Mouse (Mus musculus) spleen, adult 18-20 months (tissue): ENCODE results near the gene Gpx2.
"Not testable (repeated sequence)": the region's sequence is repeated elsewhere in the genome, so short reads cannot be mapped to it uniquely, and the experiment has no call there.

Experiments
- DNase-seq, 2 experiments: peaks; one replicate each; pipeline ENCODE4 v3.0.0; 2022; ENCODE audit warnings: mixed read lengths in 2 of 2

Gene Gpx2

GRCm38 (mm10) chr12:76803700-76804252 lies 8.4 kb upstream of the Gpx2 start:
- DNase-seq, result peak in 1 of 2 experiments; percentile 30

DNA sequence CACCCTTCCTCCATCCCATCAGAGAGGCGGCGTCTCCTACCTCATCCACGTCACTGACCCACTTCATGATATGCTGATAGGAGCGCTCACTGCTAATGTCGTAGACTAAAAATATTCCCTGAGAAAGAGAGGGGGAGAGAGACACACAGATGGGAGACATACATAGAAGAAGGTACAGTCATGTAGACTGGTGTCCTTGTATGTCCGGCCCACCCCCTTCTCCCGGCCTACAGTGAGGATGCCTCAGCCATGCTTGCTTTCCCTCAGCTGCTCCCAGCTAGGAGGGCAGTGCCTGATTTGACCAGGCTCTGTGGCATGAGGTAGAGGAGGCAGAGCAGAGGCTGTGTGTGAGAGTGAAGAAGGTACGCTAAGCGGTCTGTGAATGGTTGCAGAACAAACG lies 7.7 kb upstream of the Gpx2 start:
- DNase-seq, result no peak

DNA sequence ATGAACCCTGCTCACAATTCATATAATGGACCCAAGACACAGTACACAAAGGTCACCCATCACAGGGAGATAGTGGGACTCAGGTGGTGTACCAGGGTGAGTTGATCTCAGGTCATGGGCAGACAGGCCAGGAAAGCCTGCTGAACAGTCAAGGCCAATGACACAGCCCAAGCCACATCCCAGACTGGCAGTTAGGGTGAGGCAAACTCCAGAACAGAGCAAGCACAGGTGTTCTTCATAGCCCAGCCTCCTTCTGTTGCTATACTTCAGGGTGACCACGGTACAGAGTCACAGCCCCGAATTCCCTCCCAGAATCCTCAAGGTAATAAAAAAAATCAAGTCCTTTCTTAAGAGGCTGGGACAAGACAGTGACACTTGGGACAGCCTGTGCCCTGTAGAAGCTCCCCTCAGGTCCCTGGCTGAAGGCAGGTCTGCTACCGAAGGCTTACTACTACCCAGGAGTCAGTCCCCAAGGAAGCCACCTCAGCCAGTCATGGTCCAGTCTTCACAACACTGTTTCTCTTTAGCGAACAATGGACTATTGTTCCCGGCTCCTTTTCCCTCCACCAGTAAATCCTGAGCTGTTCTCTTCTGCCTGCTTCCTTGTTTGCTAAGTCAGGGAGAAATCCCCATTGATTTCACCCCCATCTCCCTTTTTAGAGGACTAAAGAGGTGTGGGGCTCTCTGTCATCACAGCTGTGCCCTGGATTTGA lies 2.8 kb upstream of the Gpx2 start:
- DNase-seq, result no peak

DNA sequence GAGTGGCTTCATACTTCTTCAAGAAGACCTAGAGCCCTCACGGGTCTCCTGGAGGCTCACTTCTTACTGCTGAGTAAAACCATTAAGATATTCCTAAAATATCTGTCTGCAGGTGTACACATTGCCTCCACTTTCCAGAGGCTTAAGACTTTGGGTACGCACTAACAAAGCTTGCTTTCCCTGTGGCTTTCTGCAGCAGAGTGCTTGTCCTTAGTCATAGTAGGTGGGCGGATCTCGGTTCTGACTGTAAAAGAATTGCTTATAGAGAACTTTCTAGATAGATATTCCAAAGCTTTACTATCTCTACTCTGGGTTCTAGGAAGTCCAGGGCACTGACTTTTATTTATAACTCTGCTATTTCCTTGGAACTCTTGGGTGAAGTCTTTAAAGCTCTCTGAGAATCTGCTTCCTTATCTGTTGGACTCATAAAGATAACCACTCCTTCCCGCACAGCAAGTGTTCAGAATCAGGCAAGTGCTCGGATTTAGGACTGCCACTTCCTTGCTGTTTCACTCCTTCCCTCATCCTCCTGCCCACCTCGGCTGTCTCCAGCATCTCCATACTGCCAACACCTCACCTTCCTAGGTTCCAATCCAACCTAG lies 1.7 kb upstream of the Gpx2 start:
- no peak for DNase-seq

DNA sequence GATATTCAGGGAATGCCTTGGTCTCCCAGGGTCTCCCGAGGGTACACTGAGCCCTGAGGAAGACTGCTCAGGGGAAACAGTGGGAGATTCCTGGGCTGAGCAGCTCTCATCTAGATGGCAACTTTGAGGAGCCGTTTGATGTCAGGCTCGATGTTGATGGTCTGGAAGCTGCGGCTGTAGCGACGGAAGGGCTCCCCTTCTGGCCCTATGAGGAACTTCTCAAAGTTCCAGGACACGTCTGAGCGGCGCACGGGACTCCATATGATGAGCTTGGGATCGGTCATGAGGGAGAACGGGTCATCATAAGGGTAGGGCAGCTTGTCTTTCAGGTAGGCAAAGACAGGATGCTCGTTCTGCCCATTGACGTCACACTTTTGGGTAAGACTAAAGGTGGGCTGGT lies 2.8 kb downstream of the Gpx2 start:
- DNase-seq, result not testable (repeated sequence)

DNA sequence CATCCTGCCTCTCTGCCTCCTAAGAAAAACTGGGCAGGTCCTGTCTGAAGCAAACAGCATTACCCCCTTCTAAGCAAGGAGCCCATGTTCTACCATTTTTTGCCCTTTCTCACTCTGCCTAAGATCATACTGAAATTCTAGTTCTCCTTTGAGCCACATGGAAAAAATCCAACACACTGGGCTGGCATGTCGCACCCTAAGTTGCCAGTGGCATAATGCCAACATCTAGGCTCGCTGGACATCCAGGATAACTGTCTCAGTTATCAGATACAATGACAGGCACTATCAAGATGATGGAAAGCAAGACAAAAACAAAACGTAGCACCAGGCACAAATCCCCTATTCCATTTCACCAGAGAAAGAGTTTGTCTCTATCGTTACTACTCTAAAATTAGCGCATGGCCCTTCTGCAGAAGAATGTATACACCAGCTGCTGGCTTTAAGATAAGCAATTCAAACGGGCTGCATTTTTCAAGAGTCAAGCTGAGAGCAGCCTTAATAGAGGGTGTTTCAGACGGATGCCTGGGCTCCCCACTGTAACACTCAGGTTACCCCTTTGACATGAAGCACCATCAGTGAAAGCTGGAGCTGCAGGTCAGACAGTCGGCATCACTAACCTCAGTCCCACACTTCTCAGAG lies 4.8 kb downstream of the Gpx2 start:
- no peak for DNase-seq

- DNase-seq, result no peak
Observed at GRCm38 (mm10) chr12:76784056-76784619, 11.2 kb downstream of the Gpx2 start.

DNA sequence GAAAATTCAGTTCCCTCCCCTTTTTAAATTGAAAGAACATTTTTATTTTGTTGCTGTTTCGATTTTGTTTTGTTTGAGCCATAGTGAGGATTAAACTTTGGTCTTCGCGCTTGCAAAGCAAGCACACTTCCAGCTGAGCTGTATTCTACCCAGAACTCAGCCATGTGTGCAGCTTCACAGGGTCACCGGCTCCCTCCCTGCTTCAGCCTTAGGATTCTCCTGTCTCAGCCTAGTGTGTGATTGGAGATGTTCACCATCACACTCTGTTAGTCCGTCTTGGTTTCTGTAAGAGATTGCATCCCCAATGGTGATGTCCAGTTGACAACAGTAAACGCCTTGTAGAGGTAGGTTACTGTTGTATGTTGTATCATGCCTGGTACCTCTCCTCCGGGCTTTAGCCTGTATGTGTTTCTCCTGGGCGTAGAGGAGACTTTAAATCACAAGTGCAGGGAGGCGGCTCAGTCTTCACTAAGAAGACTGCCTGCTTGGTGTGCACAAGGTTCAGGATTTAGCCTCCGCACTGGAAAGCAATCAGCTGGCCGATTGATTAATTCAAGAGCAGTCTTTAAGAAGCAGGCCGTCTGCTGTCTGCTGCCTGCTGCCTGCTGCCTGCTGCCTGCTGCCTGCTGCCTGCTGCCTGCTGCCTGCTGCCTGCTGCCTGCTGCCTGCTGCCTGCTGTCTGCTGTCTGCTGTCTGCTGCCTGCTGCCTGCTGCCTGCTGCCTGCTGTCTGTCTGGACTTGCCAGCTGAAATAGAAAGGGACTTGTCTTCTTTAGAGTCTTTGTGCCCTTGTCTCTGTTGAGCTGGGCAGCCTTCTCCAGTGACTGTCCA lies 14.5 kb downstream of the Gpx2 start:
- no peak for DNase-seq

- no peak for DNase-seq
Observed at GRCm38 (mm10) chr12:76779951-76780350, 15.4 kb downstream of the Gpx2 start.

GRCm38 (mm10) chr12:76778305-76779083 lies 16.9 kb downstream of the Gpx2 start:
- DNase-seq, result no peak

GRCm38 (mm10) chr12:76777845-76778244 lies 17.5 kb downstream of the Gpx2 start:
- no peak for DNase-seq

DNA sequence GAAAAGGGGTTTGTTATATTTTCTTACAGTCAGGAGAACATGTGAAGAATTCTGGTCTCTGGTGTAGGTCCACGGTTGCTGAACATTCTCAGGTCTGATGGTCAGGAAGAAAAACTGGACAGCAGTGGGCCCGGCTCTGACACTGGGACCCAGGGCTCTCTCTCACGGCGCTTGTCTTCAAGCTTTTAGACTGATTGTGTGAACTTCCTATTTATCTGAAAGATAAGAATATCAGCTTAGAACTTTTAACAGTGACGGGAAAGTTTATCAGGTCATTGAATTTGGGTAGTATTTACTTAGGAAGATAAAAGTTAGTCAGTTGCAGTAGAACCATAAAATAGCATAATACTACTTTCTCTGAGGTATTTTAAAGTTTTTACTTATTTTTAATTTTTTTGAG lies 18.5 kb downstream of the Gpx2 start:
- DNase-seq, result no peak

- no peak for DNase-seq
Observed at GRCm38 (mm10) chr12:76775132-76775531, 20.2 kb downstream of the Gpx2 start.

- no peak for DNase-seq
Observed at GRCm38 (mm10) chr12:76774652-76775051, 20.7 kb downstream of the Gpx2 start.

- DNase-seq, result no peak
Observed at GRCm38 (mm10) chr12:76771540-76771939, 23.8 kb downstream of the Gpx2 start.

GRCm38 (mm10) chr12:76770841-76771500 lies 24.4 kb downstream of the Gpx2 start:
- no peak for DNase-seq

- DNase-seq, result peak in 1 of 2 experiments; percentile 7
Observed at GRCm38 (mm10) chr12:76765901-76766630, 29.3 kb downstream of the Gpx2 start.

DNA sequence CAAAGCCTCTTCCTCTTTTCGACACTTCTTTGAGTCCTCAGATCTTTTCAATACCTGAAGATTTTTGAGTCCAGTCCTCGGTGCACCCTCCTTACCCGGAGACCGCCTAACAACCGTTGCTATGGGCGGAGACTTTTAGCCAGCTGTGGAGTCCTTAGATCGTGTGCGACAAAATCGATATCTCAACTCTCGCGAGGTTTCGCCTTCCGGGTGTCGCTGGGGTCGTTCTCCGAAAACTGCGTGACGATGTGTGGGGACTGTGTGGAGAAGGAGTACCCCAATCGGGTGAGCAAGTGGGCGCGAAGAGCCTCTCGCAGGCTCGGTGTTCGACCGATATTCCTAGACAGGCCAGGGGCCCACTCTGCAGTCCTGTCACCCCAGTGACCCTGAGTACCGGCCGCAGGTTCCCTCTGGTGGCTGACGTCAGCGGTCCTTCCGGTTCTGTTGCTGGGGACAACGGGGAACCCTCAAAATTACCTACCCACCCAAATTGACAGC lies 30.0 kb downstream of the Gpx2 start, which contains the start of the genes Churc1 and Fntb:
TSS of gene Churc1 (plus strand) at position 185 of the 498 bp plus-strand sequence.
TSS of gene Fntb (plus strand) at position 236 of the 498 bp plus-strand sequence.
- DNase-seq, result peak; percentile 88 to 92

- DNase-seq, result peak; percentile 8 to 34
Observed at GRCm38 (mm10) chr12:76752652-76753318, 42.6 kb downstream of the Gpx2 start.
